Mouse (Mus musculus) cerebellum, adult 8-10 months (tissue): Measurements from ENCODE around the gene Pias4.
"Not testable (repeated sequence)": the region's sequence is repeated elsewhere in the genome, so short reads cannot be mapped to it uniquely, and the experiment has no call there.

Source experiments
- DNase-seq: peaks from one replicate; pipeline ENCODE4 v3.0.0; 2022

The Pias4 gene

DNA sequence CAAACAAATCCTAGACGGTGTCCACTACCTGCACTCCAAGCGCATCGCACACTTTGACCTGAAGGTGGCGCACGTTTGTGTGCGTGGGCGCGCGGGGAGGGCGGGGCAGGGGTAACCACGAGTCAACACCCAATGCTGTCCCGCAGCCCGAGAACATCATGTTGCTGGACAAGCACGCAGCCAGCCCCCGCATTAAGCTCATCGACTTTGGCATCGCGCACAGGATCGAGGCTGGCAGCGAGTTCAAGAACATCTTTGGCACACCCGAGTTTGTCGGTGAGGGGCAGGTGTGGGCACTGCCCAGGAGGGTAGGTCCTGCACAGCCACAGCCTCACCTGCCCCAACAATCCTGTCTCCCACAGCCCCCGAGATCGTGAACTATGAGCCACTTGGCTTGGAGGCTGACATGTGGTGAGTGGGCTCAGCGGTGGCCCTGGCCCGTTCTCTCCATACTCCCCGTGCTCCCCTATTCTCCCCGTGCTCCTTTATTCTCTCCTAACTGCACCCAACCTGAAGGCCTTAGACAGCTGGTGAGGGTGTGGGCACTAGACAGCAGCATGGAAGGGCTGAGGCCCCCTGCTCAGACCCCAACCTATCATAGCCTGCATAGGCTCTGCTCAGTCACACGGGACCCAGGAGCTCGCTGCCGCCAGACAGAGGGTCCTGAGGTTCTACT is 22.7 kb upstream of the Pias4 start:
- peak; percentile 53 for DNase-seq

DNA sequence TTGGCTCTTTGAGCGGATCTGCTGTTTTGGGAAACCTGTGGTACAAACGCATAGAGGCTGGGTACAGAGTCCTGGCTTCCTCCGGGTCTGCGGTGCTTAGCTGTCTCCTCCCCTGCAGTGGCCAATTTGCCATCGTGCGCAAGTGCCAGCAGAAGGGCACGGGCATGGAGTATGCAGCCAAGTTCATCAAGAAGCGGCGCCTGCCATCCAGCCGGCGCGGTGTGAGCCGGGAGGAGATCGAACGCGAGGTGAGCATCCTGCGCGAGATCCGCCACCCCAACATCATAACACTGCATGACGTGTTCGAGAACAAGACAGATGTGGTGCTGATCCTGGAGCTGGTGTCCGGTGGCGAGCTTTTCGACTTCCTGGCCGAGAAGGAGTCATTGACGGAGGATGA is 22.1 kb upstream of the Pias4 start:
- DNase-seq = no peak

GRCm38 (mm10) chr10:81187161-81187560 is 19.4 kb upstream of the Pias4 start:
- DNase-seq = no peak

DNA sequence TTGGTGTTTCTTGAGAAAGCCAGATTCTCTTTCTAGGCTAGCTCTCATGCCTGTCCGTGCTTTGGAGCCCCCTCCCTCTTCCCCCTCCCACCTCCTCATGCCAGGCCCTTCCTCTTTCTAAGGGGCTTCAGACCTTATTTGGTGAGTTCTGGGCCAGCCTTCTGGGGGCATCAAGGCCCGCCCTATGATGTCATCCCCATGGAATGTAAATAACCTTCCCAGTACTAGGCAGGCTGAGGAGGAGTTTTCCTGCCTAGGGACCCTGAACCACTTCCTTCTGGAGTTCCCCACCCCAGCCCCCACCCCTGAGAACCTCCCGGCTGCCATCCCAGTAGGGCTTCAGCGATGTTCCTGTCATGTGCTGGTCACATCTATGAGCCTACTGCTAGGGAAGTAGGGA is 17.0 kb upstream of the Pias4 start:
- no peak for DNase-seq

- no peak for DNase-seq
Measured at GRCm38 (mm10) chr10:81183805-81184204, 16.1 kb upstream of the Pias4 start, which contains the start of gene 4930442H23Rik. Gene 4930442H23Rik, minus strand, starts transcription at chr10:81183849.

DNA sequence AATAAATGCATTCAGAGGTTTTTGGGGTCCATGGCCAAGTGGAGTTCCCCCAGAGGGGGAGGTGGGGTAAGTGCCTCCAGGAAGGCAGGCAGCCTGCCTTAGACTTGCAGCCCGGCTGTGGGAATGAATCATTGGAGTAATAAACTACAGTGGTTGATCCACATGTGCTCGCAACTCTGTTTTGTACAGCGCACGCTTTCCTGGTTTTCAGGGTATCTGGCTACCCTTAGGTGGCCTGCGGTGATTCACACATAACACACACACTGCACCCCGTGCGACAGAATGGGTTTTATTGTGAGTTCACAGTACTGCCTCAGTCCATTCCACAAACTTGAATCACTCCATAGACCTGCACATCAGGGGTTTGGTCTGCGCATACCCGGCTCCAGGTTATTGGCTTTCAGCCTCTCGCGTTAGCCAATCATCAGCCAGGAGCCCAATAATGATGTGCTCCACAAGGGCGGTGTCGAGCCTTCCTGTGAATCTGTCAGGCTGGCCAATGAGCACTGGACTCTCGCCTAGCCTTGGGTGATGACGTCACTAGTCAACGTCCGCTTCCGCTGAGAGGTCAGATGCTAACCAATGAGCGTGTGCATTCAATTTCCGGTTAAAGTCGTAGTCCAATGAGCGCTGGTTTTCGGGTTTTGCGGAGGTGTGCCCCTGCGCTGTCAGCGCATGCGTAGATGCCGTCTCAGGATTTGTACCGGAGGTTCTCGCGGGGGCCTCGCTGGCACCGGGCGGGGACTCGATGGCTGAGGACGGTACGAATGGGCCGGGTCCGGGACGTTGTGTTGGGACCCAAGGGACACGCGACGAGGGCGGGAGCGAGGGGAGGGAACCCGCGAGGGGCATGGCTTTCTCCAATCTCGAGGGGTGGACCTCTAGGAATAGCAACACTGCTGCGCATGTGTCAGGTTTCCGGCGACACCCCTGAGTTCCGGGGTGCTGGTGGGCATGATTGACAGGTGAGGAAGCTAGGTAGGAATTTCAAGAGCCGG is 14.9 kb upstream of the Pias4 start, which contains the start of gene Dapk3:
Gene Dapk3 (plus strand): TSS at position 670 of the 998 bp plus-strand sequence.
- peak; percentile 96 for DNase-seq

DNA sequence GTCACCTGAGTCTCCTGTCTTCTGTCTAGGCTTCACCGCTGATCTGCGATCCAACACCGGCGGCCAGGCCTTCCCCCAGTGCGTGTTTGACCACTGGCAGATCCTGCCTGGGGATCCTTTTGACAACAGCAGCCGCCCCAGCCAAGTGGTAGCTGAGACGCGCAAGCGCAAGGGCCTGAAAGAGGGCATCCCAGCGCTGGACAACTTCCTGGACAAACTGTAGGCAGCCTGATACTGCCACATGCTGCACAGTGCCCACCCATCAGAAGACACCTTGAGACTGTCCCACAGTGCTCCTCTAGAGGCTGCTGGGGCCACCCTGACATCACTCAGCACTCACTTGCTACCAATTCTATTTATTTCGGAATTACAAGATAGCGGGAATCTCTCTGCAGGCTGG is 14.1 kb upstream of the Pias4 start:
- DNase-seq = not testable (repeated sequence)

DNA sequence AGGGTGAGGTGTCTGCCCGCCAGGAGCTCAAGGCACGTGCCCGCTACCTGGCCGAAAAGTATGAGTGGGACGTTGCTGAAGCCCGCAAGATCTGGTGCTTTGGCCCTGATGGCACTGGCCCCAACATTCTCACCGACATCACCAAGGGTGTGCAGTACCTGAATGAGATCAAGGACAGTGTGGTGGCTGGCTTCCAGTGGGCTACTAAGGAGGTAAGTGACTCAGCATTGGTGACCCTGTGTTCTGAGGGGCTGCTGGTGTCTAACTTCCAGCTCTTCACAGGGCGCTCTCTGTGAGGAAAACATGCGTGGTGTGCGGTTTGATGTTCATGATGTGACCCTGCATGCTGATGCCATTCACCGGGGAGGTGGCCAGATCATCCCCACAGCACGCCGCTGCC is 13.2 kb upstream of the Pias4 start:
- no peak for DNase-seq

- DNase-seq = no peak
Measured at GRCm38 (mm10) chr10:81179451-81180342, 12.0 kb upstream of the Pias4 start.

DNA sequence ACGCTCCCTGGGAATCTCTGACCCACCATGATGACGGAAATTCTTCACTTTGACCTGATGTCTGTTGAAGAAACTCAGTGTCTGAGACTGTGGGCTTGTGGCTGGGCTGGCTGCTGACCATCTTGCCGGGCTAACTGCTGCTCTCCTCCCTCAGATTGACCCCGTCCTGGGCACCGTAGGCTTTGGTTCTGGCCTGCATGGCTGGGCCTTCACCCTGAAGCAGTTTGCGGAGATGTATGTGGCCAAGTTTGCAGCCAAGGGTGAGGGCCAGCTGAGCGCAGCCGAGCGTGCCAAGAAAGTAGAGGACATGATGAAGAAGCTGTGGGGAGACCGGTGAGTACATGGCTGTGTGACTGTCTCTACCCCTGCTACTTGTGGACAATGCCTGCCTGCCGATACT is 11.2 kb upstream of the Pias4 start:
- DNase-seq = no peak

DNA sequence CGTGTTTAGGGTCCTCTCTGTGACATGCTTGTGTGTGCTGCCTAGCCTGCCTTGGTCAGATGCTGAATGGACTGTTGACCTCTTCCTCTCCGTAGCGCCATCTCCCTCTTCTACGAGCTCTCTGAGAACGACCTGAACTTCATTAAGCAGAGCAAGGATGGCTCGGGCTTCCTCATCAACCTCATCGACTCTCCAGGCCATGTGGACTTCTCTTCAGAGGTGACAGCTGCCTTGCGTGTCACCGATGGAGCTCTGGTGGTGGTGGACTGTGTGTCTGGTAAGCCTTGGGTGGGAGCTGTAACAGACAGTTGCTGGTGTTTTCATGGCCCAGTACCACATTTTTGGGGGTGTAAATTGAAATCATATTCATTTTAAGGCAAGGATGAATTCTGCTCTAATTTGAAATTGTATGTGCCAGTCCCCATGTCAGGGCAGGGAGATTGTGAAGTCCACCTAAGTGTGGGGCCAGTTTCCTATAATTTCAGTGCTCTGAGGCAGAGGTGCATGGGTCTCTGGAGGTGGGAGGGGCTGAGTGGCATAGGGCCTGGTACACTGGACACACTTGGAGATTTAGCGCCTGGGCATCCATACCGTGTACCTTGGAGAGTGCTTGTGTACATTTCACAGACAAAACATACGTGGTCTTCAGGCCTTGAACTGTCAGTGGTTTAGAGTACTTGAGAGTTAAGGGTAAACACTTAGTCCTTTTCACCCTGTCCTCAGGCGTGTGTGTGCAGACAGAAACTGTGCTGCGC is 10.4 kb upstream of the Pias4 start:
- DNase-seq = no peak

GRCm38 (mm10) chr10:81177491-81177925 is 9.8 kb upstream of the Pias4 start:
- DNase-seq = peak; percentile 61

- peak; percentile 100 for DNase-seq
Measured at GRCm38 (mm10) chr10:81176466-81177271, 8.9 kb upstream of the Pias4 start, which contains the start of gene Eef2. Gene Eef2, plus strand, starts transcription at chr10:81176631.

DNA sequence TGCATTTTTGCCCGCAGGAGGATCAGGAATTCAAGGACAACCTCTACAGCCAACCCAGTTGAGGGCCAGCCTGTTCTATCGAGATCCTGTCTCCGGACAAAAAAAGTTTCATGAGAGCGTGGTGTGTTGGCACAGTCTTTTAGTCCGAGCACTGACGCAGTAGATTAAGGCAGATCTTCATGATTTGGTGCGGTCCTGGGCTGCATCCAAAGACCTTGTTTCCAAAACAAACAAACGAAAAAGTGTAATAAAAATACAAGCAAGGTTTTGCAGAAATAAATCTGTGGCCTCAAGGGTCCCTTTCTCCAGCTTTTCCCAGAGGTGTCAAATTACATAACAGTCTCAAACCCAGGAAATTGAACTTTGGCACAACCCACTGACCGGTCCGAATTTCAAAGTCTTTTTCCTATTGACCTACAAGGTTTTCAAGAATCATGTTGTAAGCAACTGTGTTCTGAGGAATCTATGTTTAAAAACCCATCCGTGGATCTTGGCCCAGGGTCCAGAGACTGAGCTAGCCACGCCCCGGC is 8.3 kb upstream of the Pias4 start:
- no peak for DNase-seq

DNA sequence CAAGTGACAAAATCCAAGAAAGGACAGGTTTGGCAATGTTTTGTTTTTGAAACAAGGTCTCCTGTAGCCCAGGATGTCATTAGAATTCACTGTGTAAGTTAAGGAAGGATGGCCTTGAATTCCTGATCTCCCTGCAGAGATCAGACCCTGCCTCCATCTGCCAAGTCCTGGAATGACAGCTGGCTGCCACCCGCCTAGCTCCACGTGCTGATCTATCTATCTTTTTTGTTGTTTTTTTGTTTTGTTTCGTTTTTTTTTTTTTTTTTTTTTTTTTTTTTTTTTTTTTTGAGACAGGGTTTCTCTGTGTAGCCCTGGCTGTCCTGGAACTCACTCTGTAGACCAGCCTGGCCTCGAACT is 7.6 kb upstream of the Pias4 start:
- not testable (repeated sequence) for DNase-seq

GRCm38 (mm10) chr10:81174617-81175344 is 7.1 kb upstream of the Pias4 start:
- DNase-seq = peak; percentile 92

DNA sequence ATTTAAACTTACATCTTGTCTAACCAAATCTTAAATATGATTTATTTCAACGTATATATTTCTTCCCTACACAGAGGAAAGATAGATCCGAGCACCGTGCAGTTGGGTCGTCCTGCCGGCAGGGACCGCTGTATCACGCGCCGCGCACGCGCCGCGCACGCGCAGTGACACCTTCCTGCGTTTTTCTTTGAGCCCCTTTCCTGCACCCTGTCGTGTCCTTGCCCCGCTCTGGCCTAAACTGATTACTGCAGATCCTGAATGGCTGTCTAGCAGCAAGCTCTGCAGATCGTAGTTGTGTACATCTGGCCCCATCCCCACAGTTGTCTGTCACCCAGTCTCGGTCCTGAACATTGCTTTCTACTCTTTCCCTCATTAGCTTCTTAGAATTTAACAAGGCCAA is 5.4 kb upstream of the Pias4 start:
- peak; percentile 85 for DNase-seq

GRCm38 (mm10) chr10:81169411-81169900 is 1.7 kb upstream of the Pias4 start:
- not testable (repeated sequence) for DNase-seq

DNA sequence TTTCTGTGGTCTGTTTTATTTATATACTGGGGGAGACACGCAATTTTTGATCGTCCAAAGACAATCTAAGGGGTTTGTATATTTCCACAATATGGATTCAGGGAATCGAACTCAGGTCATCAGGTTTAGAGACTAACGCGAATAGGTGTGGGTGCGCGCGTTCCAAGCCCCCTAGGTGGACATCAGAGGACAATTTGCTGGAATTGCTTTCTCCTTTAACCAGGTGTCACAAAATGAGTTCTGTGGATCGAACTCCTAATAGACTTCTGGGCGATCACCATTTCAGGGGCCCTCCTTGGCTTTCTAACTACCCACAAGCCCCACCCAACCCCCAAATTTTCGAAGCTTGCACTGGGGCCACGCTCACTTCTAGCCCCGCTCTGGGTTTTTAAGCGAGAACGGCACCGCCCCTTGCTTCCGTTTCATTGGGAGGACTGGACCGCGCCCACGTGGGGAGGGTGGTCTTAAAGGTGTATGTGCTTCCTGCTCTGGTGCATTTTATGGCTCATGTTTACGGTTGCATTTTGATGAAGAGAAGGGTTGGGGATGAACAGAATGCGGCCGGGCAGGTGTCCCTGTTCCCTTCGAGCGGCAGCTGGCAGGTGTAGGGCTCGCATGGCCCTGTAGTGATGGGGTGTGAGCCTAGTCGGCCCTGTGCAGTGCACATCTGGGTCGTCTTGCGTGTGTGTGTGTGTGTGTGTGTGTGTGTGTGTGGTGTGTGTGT is 960 bp upstream of the Pias4 start:
- DNase-seq = peak; percentile 77
